Mouse (Mus musculus) thymus, postnatal 0 days (tissue): Measurements from ENCODE around the gene Prss56. TPM values are rescaled to one million over a fixed set of nuclear protein-coding genes. Genes with fewer than 3 reads are reported as not detected.

Experiments used
- DNase-seq: peaks from one replicate; pipeline ENCODE4 v3.0.0-alpha.2; 2015; ENCODE audit warnings: low spot score
- polyA plus RNA-seq: library from polyadenylated mRNA; unstranded; fragments of >200 nt; fragmentation: Nextera tagmentation; extraction: Ambion mirVana; gene quantifications from 2 replicates; pipeline ENCODE4 v1.2.1, GENCODE M21; 2015

Prss56 gene
- polyA plus RNA-seq, 1 experiment from 2014 or later: 0.10 TPM

- no peak for DNase-seq
Observed at GRCm38 (mm10) chr1:87230606-87231005, 47.5 kb downstream of the Prss56 start.

- no peak for DNase-seq
Observed at GRCm38 (mm10) chr1:87232197-87232596, 49.1 kb downstream of the Prss56 start.

Other genes starting within 250 kb of the Prss56 start
- gene Alppl2, start 93.4 kb upstream of the Prss56 start, polyA plus RNA-seq: 0.33 and 0.46 TPM in 2 replicates
- gene Alpi, start 81.7 kb upstream of the Prss56 start, polyA plus RNA-seq: 0.22 and 0.28 TPM in 2 replicates
- 0.26 and 0.60 TPM in 2 replicates for gene Akp3, start 58.3 kb upstream of the Prss56 start, polyA plus RNA-seq
- 0.32 and 0.55 TPM in 2 replicates for gene Ecel1, start 26.8 kb upstream of the Prss56 start, polyA plus RNA-seq
- gene Chrnd, start 7.3 kb downstream of the Prss56 start, polyA plus RNA-seq: 0.14 and 0.24 TPM in 2 replicates
- gene Chrng, start 21.3 kb downstream of the Prss56 start, polyA plus RNA-seq: 0.53 and 0.70 TPM in 2 replicates
- gene Eif4e2, start 30.6 kb downstream of the Prss56 start, polyA plus RNA-seq: 167 and 170 TPM in 2 replicates
- gene Efhd1, start 81.0 kb downstream of the Prss56 start, polyA plus RNA-seq: 1.2 and 1.5 TPM in 2 replicates
- gene Gigyf2, start 143.7 kb downstream of the Prss56 start, polyA plus RNA-seq: 34.4 and 36.6 TPM in 2 replicates
- 0.18 and 0.62 TPM in 2 replicates for gene Kcnj13, start 211.4 kb downstream of the Prss56 start, polyA plus RNA-seq